Mouse (Mus musculus): ENCODE measurements around the gene Gm3187.
"Not testable (repeated sequence)": the region's sequence is repeated elsewhere in the genome, so short reads cannot be mapped to it uniquely, and the experiment has no call there.

DNA sequence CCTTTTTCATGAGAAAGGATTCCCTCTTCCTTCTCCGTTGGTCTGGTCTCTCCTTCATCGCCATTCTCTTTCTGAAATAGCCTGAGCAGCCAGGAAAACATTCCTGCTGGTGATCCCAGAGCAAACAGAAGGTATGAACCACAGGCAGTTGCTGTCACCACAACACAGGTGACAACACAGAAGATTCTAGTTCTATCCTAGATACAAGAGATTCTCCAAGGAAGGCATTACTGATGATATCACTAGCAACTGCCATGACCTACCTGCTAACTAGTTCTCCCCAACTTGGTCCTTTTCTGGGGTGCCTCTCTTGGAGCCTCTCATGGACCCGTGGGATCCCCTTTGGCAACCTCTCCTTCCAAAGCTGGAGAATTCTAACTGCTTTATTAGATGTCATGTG lies 6.3 kb upstream of the Gm3187 start, which contains the start of gene Gm8246:
- TF ChIP-seq CTCF (IDR thresholded peaks at IDR 0.05; ENCODE audit: low read depth); EP300 (optimal IDR thresholded peaks at IDR 0.05): not testable (repeated sequence)

Data from stomach, postnatal 0 days (tissue).